Mouse (Mus musculus) embryonic facial prominence, embryonic 15.5 days (tissue): ENCODE data around the gene Mb21d2. TPM values are rescaled to one million over a fixed set of nuclear protein-coding genes. Genes with fewer than 3 reads are reported as not detected.

Experiments used
- ATAC-seq: fragments of 200-750 bp; cut with Nextera tagmentation; 2 replicates; pipeline ENCODE4 v1.8.0; 2017; ENCODE audit warnings: low read depth, moderate TSS enrichment; ENCODE audit not compliant: insufficient number of reproducible peaks, low FRiP score, low TSS enrichment
- H3K27ac ChIP-seq: fragments of 300-500 bp; sonication (generic); replicated peaks from 2 replicates; pipeline ENCODE4 v1.5.1; 2015; ENCODE audit warnings: mild to moderate bottlenecking, inconsistent platforms
- H3K27me3 ChIP-seq: fragments of 300-500 bp; sonication (generic); 2 replicates; pipeline ENCODE4 v1.6.1; 2015; ENCODE audit warnings: inconsistent platforms
- H3K36me3 ChIP-seq: fragments of 300-500 bp; sonication (generic); 2 replicates; pipeline ENCODE4 v1.6.1; 2015; ENCODE audit warnings: mild to moderate bottlenecking, inconsistent platforms
- H3K4me1 ChIP-seq: fragments of 300-500 bp; sonication (generic); 2 replicates; pipeline ENCODE4 v1.6.1; 2015; ENCODE audit warnings: inconsistent platforms
- H3K4me2 ChIP-seq: fragments of 300-500 bp; sonication (generic); replicated peaks from 2 replicates; pipeline ENCODE4 v1.6.1; 2015; ENCODE audit warnings: mild to moderate bottlenecking, inconsistent platforms
- H3K4me3 ChIP-seq: fragments of 300-500 bp; sonication (generic); replicated peaks from 2 replicates; pipeline ENCODE4 v1.5.1; 2015; ENCODE audit warnings: mild to moderate bottlenecking, inconsistent platforms
- H3K9ac ChIP-seq: fragments of 300-500 bp; sonication (generic); 2 replicates; pipeline ENCODE4 v1.6.1; 2015; ENCODE audit warnings: inconsistent platforms
- H3K9me3 ChIP-seq: fragments of 300-500 bp; sonication (generic); replicated peaks from 2 replicates; pipeline ENCODE4 v1.6.1; 2016; ENCODE audit warnings: inconsistent platforms
- WGBS: fragments of 180-500 bp; shearing (Covaris S2); methylation state at CpG from one replicate; pipeline ENCODE4 v1.1.7; 2015; 5-methylcytosine and 5-hydroxymethylcytosine counted together
- polyA plus RNA-seq: library from polyadenylated mRNA; unstranded; fragments of >200 nt; fragmentation: Nextera tagmentation; extraction: Ambion mirVana; gene quantifications from 2 replicates; pipeline ENCODE4 v1.2.1, GENCODE M21; 2015

Gene Mb21d2
- polyA plus RNA-seq, 1 experiment from 2014 or later = 6.2 TPM

GRCm38 (mm10) chr16:28859009-28859288 is 70.5 kb downstream of the Mb21d2 start:
- Histone ChIP-seq H3K4me3 (no peak overlapping the region), H3K4me1 (peaks cover 30% of the 10 kb centered on the region; the same call in 1 of the 2 replicates), H3K27me3 (no peaks in the 10 kb centered on the region), H3K36me3 (no peaks in the 10 kb centered on the region), H3K27ac (no peak overlapping the region), H3K9ac (no peak overlapping the region), H3K9me3 (no peaks in the 10 kb centered on the region), H3K4me2 (no peak overlapping the region)
- no peak for ATAC-seq
- WGBS = 65% methylated on average over 7 of the region's 7 CpGs

GRCm38 (mm10) chr16:28858210-28859008 is 71.1 kb downstream of the Mb21d2 start:
- Histone ChIP-seq H3K27me3 (no peaks in the 10 kb centered on the region), H3K9ac (no peak overlapping the region), H3K27ac (no peak overlapping the region), H3K36me3 (no peaks in the 10 kb centered on the region), H3K4me1 (peaks cover 30% of the 10 kb centered on the region; the same call in 1 of the 2 replicates), H3K9me3 (no peaks in the 10 kb centered on the region), H3K4me3 (no peak overlapping the region), H3K4me2 (no peak overlapping the region)
- ATAC-seq = 0 out of 2 replicates have a peak, but pooled peaks have one; percentile 29
- 77% methylated on average over 18 of the region's 18 CpGs for WGBS

GRCm38 (mm10) chr16:28851409-28851821 is 78.1 kb downstream of the Mb21d2 start:
- Histone ChIP-seq H3K4me3 (no peak overlapping the region), H3K36me3 (no peaks in the 10 kb centered on the region; the same call in 1 of the 2 replicates), H3K4me1 (peaks cover 12% of the 10 kb centered on the region), H3K9ac (no peak overlapping the region), H3K27me3 (no peaks in the 10 kb centered on the region), H3K27ac (no peak overlapping the region), H3K4me2 (no peak overlapping the region), H3K9me3 (no peaks in the 10 kb centered on the region)
- WGBS = 60% methylated on average over 11 of the region's 11 CpGs
- ATAC-seq = no peak; the same call in 1 of the 2 replicates

GRCm38 (mm10) chr16:28850881-28851280 is 78.6 kb downstream of the Mb21d2 start:
- 52% methylated on average over 14 of the region's 14 CpGs for WGBS
- H3K4me3 ChIP-seq = no peak overlapping the region

GRCm38 (mm10) chr16:28846123-28846522 is 83.3 kb downstream of the Mb21d2 start:
- no peak overlapping the region for H3K4me3 ChIP-seq
- no peaks in the 10 kb centered on the region for H3K9me3 ChIP-seq
- H3K4me1 ChIP-seq = peaks cover 7% of the 10 kb centered on the region
- no peaks in the 10 kb centered on the region; the same call in 1 of the 2 replicates for H3K36me3 ChIP-seq
- WGBS = 86% methylated on average over 11 of the region's 11 CpGs
- no peak overlapping the region for H3K4me2 ChIP-seq
- ATAC-seq = no peak
- no peak overlapping the region for H3K9ac ChIP-seq
- H3K27me3 ChIP-seq = no peaks in the 10 kb centered on the region; the same call in 1 of the 2 replicates
- H3K27ac ChIP-seq = no peak overlapping the region

More at GRCm38 (mm10) chr16:28850881-28851280, 78.6 kb downstream of the Mb21d2 start:
- Histone ChIP-seq H3K27me3 (no peaks in the 10 kb centered on the region), H3K36me3 (no peaks in the 10 kb centered on the region; the same call in 1 of the 2 replicates), H3K4me2 (no peak overlapping the region), H3K4me1 (peaks cover 12% of the 10 kb centered on the region), H3K9me3 (no peaks in the 10 kb centered on the region), H3K9ac (no peak overlapping the region), H3K27ac (no peak overlapping the region)
- ATAC-seq = peak; percentile 24; the same call in 1 of the 2 replicates

- H3K27me3 ChIP-seq = no peaks in the 10 kb centered on the region; the same call in 1 of the 2 replicates
- 85% methylated on average over 3 of the region's 3 CpGs for WGBS
- no peaks in the 10 kb centered on the region; the same call in 1 of the 2 replicates for H3K36me3 ChIP-seq
- no peak for ATAC-seq
- H3K27ac ChIP-seq = no peak overlapping the region
- H3K9ac ChIP-seq = no peak overlapping the region
- no peaks in the 10 kb centered on the region for H3K9me3 ChIP-seq
- H3K4me3 ChIP-seq = no peak overlapping the region
- no peak overlapping the region for H3K4me2 ChIP-seq
- peaks cover 10% of the 10 kb centered on the region for H3K4me1 ChIP-seq
These were observed 84.1 kb downstream of the Mb21d2 start for GRCm38 (mm10) chr16:28845336-28845735.

- H3K9ac ChIP-seq = no peak overlapping the region
- H3K27ac ChIP-seq = no peak overlapping the region
- H3K9me3 ChIP-seq = no peaks in the 10 kb centered on the region
- H3K27me3 ChIP-seq = peaks cover 5% of the 10 kb centered on the region
- WGBS = 12% methylated on average over 11 of the region's 11 CpGs
- peak overlapping the region; percentile 24; the same call in 1 of the 2 replicates for H3K4me2 ChIP-seq
- peaks cover 12% of the 10 kb centered on the region for H3K4me1 ChIP-seq
- no peak overlapping the region for H3K4me3 ChIP-seq
- ATAC-seq = peak; percentile 51; the same call in 1 of the 2 replicates
- H3K36me3 ChIP-seq = no peaks in the 10 kb centered on the region
These were observed 88.4 kb downstream of the Mb21d2 start for GRCm38 (mm10) chr16:28841102-28841501.

- Histone ChIP-seq H3K4me1 (peaks cover 12% of the 10 kb centered on the region), H3K4me3 (no peak overlapping the region), H3K9ac (no peak overlapping the region), H3K27me3 (peaks cover 5% of the 10 kb centered on the region), H3K9me3 (no peaks in the 10 kb centered on the region), H3K36me3 (no peaks in the 10 kb centered on the region), H3K27ac (no peak overlapping the region), H3K4me2 (no peak overlapping the region)
- peak; percentile 34; the same call in 1 of the 2 replicates for ATAC-seq
- 46% methylated on average over 24 of the region's 24 CpGs for WGBS
These were observed 89.1 kb downstream of the Mb21d2 start for GRCm38 (mm10) chr16:28840075-28840974.

- H3K4me1 ChIP-seq = peaks cover 12% of the 10 kb centered on the region
- no peak overlapping the region for H3K27ac ChIP-seq
- H3K4me3 ChIP-seq = no peak overlapping the region
- no peaks in the 10 kb centered on the region for H3K9me3 ChIP-seq
- H3K27me3 ChIP-seq = peaks cover 5% of the 10 kb centered on the region
- no peak overlapping the region for H3K9ac ChIP-seq
- WGBS = 65% methylated on average over 9 of the region's 9 CpGs
- no peak overlapping the region for H3K4me2 ChIP-seq
- no peak for ATAC-seq
- H3K36me3 ChIP-seq = no peaks in the 10 kb centered on the region
These were observed 89.9 kb downstream of the Mb21d2 start for GRCm38 (mm10) chr16:28839575-28839974.

GRCm38 (mm10) chr16:28838016-28838415 is 91.5 kb downstream of the Mb21d2 start:
- Histone ChIP-seq H3K4me3 (no peak overlapping the region), H3K27me3 (peaks cover 5% of the 10 kb centered on the region), H3K9ac (no peak overlapping the region), H3K27ac (no peak overlapping the region), H3K9me3 (no peaks in the 10 kb centered on the region), H3K36me3 (no peaks in the 10 kb centered on the region), H3K4me1 (peaks cover 12% of the 10 kb centered on the region), H3K4me2 (no peak overlapping the region)
- ATAC-seq = no peak
- 19% methylated on average over 12 of the region's 12 CpGs for WGBS

- Histone ChIP-seq H3K27me3 (no peaks in the 10 kb centered on the region), H3K9ac (no peak overlapping the region), H3K4me2 (no peak overlapping the region), H3K27ac (no peak overlapping the region), H3K36me3 (peaks cover 8% of the 10 kb centered on the region), H3K4me1 (no peaks in the 10 kb centered on the region), H3K4me3 (no peak overlapping the region), H3K9me3 (no peaks in the 10 kb centered on the region)
- WGBS = 82% methylated on average over 12 of the region's 12 CpGs
- no peak for ATAC-seq
These were observed 97.3 kb downstream of the Mb21d2 start for GRCm38 (mm10) chr16:28832085-28832635.
